Mouse (Mus musculus): ENCODE measurements at regions not wholly inside any gene's neighbourhood (a gene's known extent, or its start where the extent isn't known, plus 50 kb on each side); places are given as distances from the start of the nearest gene placed in this dataset.

- peak in 1 of 2 experiments; percentile 4 for DNase-seq (ENCODE audit: low spot score in 2 of 2)
Measured at GRCm38 (mm10) chr5:24237201-24237600, 72.4 kb downstream of the Nupl2 start.

DNA sequence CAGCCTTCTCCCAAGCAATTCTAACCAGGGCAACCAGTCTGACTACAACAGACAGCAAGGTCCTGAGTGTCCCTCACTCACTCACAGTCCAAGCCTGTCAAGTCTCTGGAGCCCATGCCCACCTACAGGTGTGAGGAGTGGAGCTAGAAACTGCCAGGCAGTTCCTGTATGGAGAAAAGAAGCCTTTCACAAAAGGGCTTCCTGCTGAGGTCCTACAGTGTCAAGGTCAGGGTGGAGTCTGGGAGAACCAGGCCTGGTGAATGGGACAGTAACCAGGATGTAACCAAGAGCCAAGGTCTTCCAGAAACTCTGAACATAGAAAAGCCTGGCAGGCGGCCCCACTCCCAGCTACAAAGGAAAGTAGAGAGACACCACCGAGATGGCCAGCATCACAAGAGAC, 74.2 kb downstream of the Nupl2 start:
- DNase-seq (ENCODE audit: low spot score in 2 of 2) = no peak

DNA sequence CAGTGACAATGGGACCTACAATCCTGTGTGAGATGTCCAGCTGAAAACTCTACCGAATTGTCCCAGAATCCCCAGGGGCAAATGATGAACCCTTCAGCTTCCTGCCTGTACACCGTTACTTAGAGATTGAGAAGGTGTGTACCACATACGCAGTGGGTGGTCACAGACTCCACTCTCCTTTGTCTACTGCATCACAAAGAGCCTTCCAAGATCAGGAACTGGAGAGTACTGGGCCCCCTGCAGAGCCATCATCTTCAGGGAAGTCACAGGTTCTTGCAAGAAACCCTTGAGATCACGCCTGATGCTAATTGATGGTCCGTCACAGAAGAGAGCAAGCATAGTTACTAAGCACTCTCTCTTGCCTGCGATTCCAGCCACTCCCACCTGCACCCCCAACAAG, 79.4 kb downstream of the Nupl2 start:
- no peak for DNase-seq (ENCODE audit: low spot score in 2 of 2)

GRCm38 (mm10) chr5:24255421-24255820, 90.7 kb downstream of the Nupl2 start:
- no peak for DNase-seq (ENCODE audit: low spot score in 2 of 2)

GRCm38 (mm10) chr5:24261098-24261497, 90.3 kb downstream of the Kcnh2 start:
- peak; percentile 49 to 71 for DNase-seq (ENCODE audit: low spot score in 2 of 2)

DNA sequence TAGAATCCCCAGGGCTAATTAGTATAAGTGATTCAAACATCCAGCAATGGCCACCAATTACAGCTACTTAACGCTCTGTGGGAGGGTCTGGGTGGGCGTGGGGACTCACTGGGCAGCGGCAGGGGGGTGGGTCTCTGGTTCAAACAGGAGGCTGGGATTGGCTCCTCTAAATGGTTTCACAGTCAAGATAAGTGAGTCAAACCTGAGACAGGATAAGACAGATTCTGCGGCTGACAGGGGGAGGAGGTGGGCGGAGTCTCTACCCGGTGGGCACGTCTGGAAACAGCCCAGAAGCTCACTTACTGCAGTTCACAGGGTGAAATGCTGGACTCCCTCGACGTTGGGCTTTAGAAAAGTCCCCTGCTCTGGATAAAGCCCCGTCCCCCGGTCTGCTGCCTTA, 89.3 kb downstream of the Kcnh2 start:
- DNase-seq (ENCODE audit: low spot score in 2 of 2) = no peak

- DNase-seq (ENCODE audit: low spot score in 2 of 2) = no peak
Measured at GRCm38 (mm10) chr5:24264151-24264550, 87.3 kb downstream of the Kcnh2 start.

DNA sequence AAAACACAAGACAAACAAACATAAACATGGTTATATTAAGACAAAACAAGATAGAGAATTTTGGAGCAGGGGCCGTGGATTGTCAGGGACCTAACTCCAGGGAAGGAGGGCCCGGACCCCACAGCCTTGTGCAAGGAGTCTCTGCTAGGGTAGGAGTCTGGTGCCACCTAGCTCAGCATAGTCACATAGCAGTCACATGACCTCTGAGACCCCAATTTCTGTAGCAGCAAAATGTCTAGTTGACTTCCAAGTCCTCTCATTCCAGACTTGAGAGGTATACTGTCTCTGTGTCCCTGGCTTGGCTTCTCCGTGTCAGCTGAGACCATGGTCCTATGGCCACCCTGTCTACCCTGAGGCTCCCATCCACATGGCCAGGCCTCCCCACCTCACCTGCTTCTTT, 86.0 kb downstream of the Kcnh2 start:
- no peak for DNase-seq (ENCODE audit: low spot score in 2 of 2)

DNA sequence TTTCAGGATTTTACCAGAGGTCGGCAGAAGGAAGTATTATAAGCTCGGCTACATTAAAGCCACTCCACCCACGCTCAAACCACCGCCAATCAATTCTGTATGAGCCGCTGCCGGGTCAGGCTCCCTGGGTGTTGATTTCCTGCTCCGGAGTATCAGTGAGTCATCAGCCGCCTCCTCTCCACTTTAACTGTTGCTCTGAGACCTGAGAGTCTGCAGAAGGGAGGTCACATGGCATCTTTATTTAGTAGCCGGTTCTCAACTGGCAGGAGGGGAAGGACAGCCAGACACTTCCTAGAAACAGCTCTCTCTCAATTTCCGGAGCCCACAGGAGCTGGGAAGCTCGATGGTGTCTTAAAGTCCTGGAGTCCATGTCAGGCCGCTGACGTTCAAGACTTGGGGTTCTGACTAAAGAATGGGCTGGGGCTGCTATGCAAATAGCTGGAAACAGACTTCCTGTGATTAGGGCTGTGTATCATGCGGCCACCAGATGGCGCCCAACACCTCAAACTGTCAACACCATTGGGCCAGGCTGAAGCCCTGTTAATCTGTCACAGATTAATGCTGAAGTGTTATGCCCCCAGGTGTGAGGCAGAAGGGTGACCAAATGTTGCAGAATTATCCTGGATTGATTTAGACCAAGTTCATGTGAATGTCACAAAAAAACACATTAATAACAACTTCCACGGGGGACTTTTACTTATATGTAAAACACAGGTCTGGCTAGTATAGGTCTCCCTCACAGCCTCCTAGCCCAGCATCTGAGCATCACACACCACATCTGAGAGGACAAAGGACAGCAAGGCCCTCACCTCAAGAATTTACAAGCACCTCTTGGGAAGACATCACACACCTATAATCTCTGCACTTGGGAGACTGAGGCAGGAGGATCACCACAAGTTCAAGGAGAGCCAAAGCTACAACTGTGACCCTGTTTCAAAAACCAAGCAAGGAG, 84.8 kb downstream of the Kcnh2 start:
- DNase-seq (ENCODE audit: low spot score in 2 of 2) = peak; percentile 55 to 83
